Mouse (Mus musculus): ENCODE results near the gene Aplf. TPM values are rescaled to one million over a fixed set of nuclear protein-coding genes. Genes with fewer than 3 reads are reported as not detected.

The Aplf gene
- polyA plus RNA-seq, 1 experiment from 2014 or later = 17.1 TPM

GRCm38 (mm10) chr6:87671353-87671752 is 640 bp downstream of the Aplf start:
- Histone ChIP-seq H3K9me3 (ENCODE audit: control insufficient read depth, low read length) (no peaks in the 10 kb centered on the region), H3K4me2 (ENCODE audit: low read depth, severe bottlenecking) (peak overlapping the region; percentile 83), H3K36me3 (ENCODE audit: control insufficient read depth, insufficient read depth, low read length) (no peaks in the 10 kb centered on the region; the same call in 1 of the 2 replicates), H3K27ac (replicated peaks; ENCODE audit: low read depth, low read length) (no peak overlapping the region), H3K27me3 (ENCODE audit: control insufficient read depth, insufficient read depth, low read length) (no peaks in the 10 kb centered on the region), H3K4me1 (ENCODE audit: control insufficient read depth, insufficient read depth, low read length) (0 out of 2 replicates have a peak, but pooled peaks cover 2% of the 10 kb centered on the region), H3K4me3 (ENCODE audit: low read depth, low read length) (peak overlapping the region; percentile 75), H3K9ac (ENCODE audit: low read length) (peak overlapping the region; percentile 57)
- DNase-seq (ENCODE audit: low spot score) (no peak), ATAC-seq (ENCODE audit: insufficient number of reproducible peaks, low FRiP score, low TSS enrichment, low read depth) (no peak)
- 9% methylated on average over 8 of the region's 8 CpGs for whole genome bisulfite sequencing

GRCm38 (mm10) chr6:87669894-87670588 is 2.0 kb downstream of the Aplf start:
- H3K4me2 ChIP-seq (ENCODE audit: low read depth, severe bottlenecking) = no peak overlapping the region

GRCm38 (mm10) chr6:87668733-87669132 is 3.3 kb downstream of the Aplf start:
- H3K4me3 ChIP-seq (ENCODE audit: low read depth, low read length) = no peak overlapping the region
- no peaks in the 10 kb centered on the region for H3K9me3 ChIP-seq (ENCODE audit: control insufficient read depth, low read length)
- no peak overlapping the region for H3K27ac ChIP-seq (replicated peaks; ENCODE audit: low read depth, low read length)
- H3K4me2 ChIP-seq (ENCODE audit: low read depth, severe bottlenecking) = no peak overlapping the region
- no peak for DNase-seq (ENCODE audit: low spot score)
- ATAC-seq (ENCODE audit: insufficient number of reproducible peaks, low FRiP score, low TSS enrichment, low read depth) = no peak
- no peaks in the 10 kb centered on the region for H3K27me3 ChIP-seq (ENCODE audit: control insufficient read depth, insufficient read depth, low read length)
- H3K9ac ChIP-seq (ENCODE audit: low read length) = no peak overlapping the region
- no peaks in the 10 kb centered on the region; the same call in 1 of the 2 replicates for H3K36me3 ChIP-seq (ENCODE audit: control insufficient read depth, insufficient read depth, low read length)
- 0 out of 2 replicates have a peak, but pooled peaks cover 2% of the 10 kb centered on the region for H3K4me1 ChIP-seq (ENCODE audit: control insufficient read depth, insufficient read depth, low read length)
- 91% methylated on average over 3 of the region's 3 CpGs for WGBS

More at GRCm38 (mm10) chr6:87669894-87670588, 2.0 kb downstream of the Aplf start:
- no peak overlapping the region for H3K27ac ChIP-seq (replicated peaks; ENCODE audit: low read depth, low read length)
- 0 out of 2 replicates have a peak, but pooled peaks cover 2% of the 10 kb centered on the region for H3K4me1 ChIP-seq (ENCODE audit: control insufficient read depth, insufficient read depth, low read length)
- 36% methylated on average over 7 of the region's 7 CpGs for WGBS
- no peak overlapping the region for H3K9ac ChIP-seq (ENCODE audit: low read length)
- H3K4me3 ChIP-seq (ENCODE audit: low read depth, low read length) = no peak overlapping the region
- no peaks in the 10 kb centered on the region for H3K9me3 ChIP-seq (ENCODE audit: control insufficient read depth, low read length)
- H3K27me3 ChIP-seq (ENCODE audit: control insufficient read depth, insufficient read depth, low read length) = no peaks in the 10 kb centered on the region
- ATAC-seq (ENCODE audit: insufficient number of reproducible peaks, low FRiP score, low TSS enrichment, low read depth) = no peak
- no peaks in the 10 kb centered on the region; the same call in 1 of the 2 replicates for H3K36me3 ChIP-seq (ENCODE audit: control insufficient read depth, insufficient read depth, low read length)
- DNase-seq (ENCODE audit: low spot score) = peak; percentile 73

- Histone ChIP-seq H3K36me3 (ENCODE audit: control insufficient read depth, insufficient read depth, low read length) (no peaks in the 10 kb centered on the region; the same call in 1 of the 2 replicates), H3K27ac (replicated peaks; ENCODE audit: low read depth, low read length) (no peak overlapping the region), H3K4me2 (ENCODE audit: low read depth, severe bottlenecking) (no peak overlapping the region), H3K4me3 (ENCODE audit: low read depth, low read length) (no peak overlapping the region), H3K27me3 (ENCODE audit: control insufficient read depth, insufficient read depth, low read length) (no peaks in the 10 kb centered on the region), H3K4me1 (ENCODE audit: control insufficient read depth, insufficient read depth, low read length) (0 out of 2 replicates have a peak, but pooled peaks cover 2% of the 10 kb centered on the region), H3K9ac (ENCODE audit: low read length) (no peak overlapping the region), H3K9me3 (ENCODE audit: control insufficient read depth, low read length) (no peaks in the 10 kb centered on the region)
- ATAC-seq (ENCODE audit: insufficient number of reproducible peaks, low FRiP score, low TSS enrichment, low read depth) (no peak), DNase-seq (ENCODE audit: low spot score) (no peak)
- WGBS = 84% methylated on average over 8 of the region's 8 CpGs
These were observed 4.2 kb downstream of the Aplf start for GRCm38 (mm10) chr6:87667804-87668203.

- no peak for ATAC-seq (ENCODE audit: insufficient number of reproducible peaks, low FRiP score, low TSS enrichment, low read depth)
- Histone ChIP-seq H3K4me3 (ENCODE audit: low read depth, low read length) (no peak overlapping the region), H3K9ac (ENCODE audit: low read length) (no peak overlapping the region), H3K36me3 (ENCODE audit: control insufficient read depth, insufficient read depth, low read length) (no peaks in the 10 kb centered on the region; the same call in 1 of the 2 replicates), H3K27ac (replicated peaks; ENCODE audit: low read depth, low read length) (no peak overlapping the region), H3K4me2 (ENCODE audit: low read depth, severe bottlenecking) (no peak overlapping the region), H3K27me3 (ENCODE audit: control insufficient read depth, insufficient read depth, low read length) (no peaks in the 10 kb centered on the region), H3K9me3 (ENCODE audit: control insufficient read depth, low read length) (no peaks in the 10 kb centered on the region), H3K4me1 (ENCODE audit: control insufficient read depth, insufficient read depth, low read length) (no peaks in the 10 kb centered on the region)
- DNase-seq (ENCODE audit: low spot score) = no peak
- 89% methylated on average over 9 of the region's 9 CpGs for WGBS
These were observed 8.5 kb downstream of the Aplf start for GRCm38 (mm10) chr6:87663445-87663844.

GRCm38 (mm10) chr6:87662197-87662596 is 9.8 kb downstream of the Aplf start:
- 76% methylated on average over 6 of the region's 6 CpGs for WGBS
- ATAC-seq (ENCODE audit: insufficient number of reproducible peaks, low FRiP score, low TSS enrichment, low read depth) = no peak

GRCm38 (mm10) chr6:87661707-87662106 is 10.3 kb downstream of the Aplf start:
- WGBS = 89% methylated on average over 2 of the region's 2 CpGs
- H3K4me3 ChIP-seq (ENCODE audit: low read depth, low read length) = no peak overlapping the region
- no peaks in the 10 kb centered on the region for H3K27me3 ChIP-seq (ENCODE audit: control insufficient read depth, insufficient read depth, low read length)
- no peak for ATAC-seq (ENCODE audit: insufficient number of reproducible peaks, low FRiP score, low TSS enrichment, low read depth)
- no peaks in the 10 kb centered on the region; the same call in 1 of the 2 replicates for H3K36me3 ChIP-seq (ENCODE audit: control insufficient read depth, insufficient read depth, low read length)
- no peak overlapping the region for H3K4me2 ChIP-seq (ENCODE audit: low read depth, severe bottlenecking)
- no peak for DNase-seq (ENCODE audit: low spot score)
- no peak overlapping the region for H3K27ac ChIP-seq (replicated peaks; ENCODE audit: low read depth, low read length)
- no peak overlapping the region for H3K9ac ChIP-seq (ENCODE audit: low read length)
- no peaks in the 10 kb centered on the region for H3K9me3 ChIP-seq (ENCODE audit: control insufficient read depth, low read length)
- H3K4me1 ChIP-seq (ENCODE audit: control insufficient read depth, insufficient read depth, low read length) = no peaks in the 10 kb centered on the region

More at GRCm38 (mm10) chr6:87662197-87662596, 9.8 kb downstream of the Aplf start:
- Histone ChIP-seq H3K27ac (replicated peaks; ENCODE audit: low read depth, low read length) (no peak overlapping the region), H3K27me3 (ENCODE audit: control insufficient read depth, insufficient read depth, low read length) (no peaks in the 10 kb centered on the region), H3K4me3 (ENCODE audit: low read depth, low read length) (no peak overlapping the region), H3K36me3 (ENCODE audit: control insufficient read depth, insufficient read depth, low read length) (no peaks in the 10 kb centered on the region; the same call in 1 of the 2 replicates), H3K9me3 (ENCODE audit: control insufficient read depth, low read length) (no peaks in the 10 kb centered on the region), H3K4me1 (ENCODE audit: control insufficient read depth, insufficient read depth, low read length) (no peaks in the 10 kb centered on the region), H3K4me2 (ENCODE audit: low read depth, severe bottlenecking) (no peak overlapping the region), H3K9ac (ENCODE audit: low read length) (no peak overlapping the region)
- no peak for DNase-seq (ENCODE audit: low spot score)

GRCm38 (mm10) chr6:87658816-87659215 is 13.2 kb downstream of the Aplf start:
- no peak overlapping the region for H3K4me3 ChIP-seq (ENCODE audit: low read depth, low read length)
- H3K27ac ChIP-seq (replicated peaks; ENCODE audit: low read depth, low read length) = no peak overlapping the region
- H3K9ac ChIP-seq (ENCODE audit: low read length) = no peak overlapping the region
- no peaks in the 10 kb centered on the region for H3K27me3 ChIP-seq (ENCODE audit: control insufficient read depth, insufficient read depth, low read length)
- no peaks in the 10 kb centered on the region for H3K36me3 ChIP-seq (ENCODE audit: control insufficient read depth, insufficient read depth, low read length)
- no peaks in the 10 kb centered on the region for H3K4me1 ChIP-seq (ENCODE audit: control insufficient read depth, insufficient read depth, low read length)
- ATAC-seq (ENCODE audit: insufficient number of reproducible peaks, low FRiP score, low TSS enrichment, low read depth) (no peak), DNase-seq (ENCODE audit: low spot score) (no peak)
- H3K9me3 ChIP-seq (ENCODE audit: control insufficient read depth, low read length) = no peaks in the 10 kb centered on the region
- no peak overlapping the region for H3K4me2 ChIP-seq (ENCODE audit: low read depth, severe bottlenecking)
- WGBS = 92% methylated on average over 4 of the region's 4 CpGs

Data from limb, embryonic 11.5 days (tissue).